Mouse (Mus musculus): ENCODE measurements around the gene Rxylt1.
A peak's percentile ranks its signal among the peaks of the same experiment; 100 is the strongest.

Gene Rxylt1

GRCm38 (mm10) chr10:122096980-122097844 is at the start of gene Rxylt1:
Rxylt1 (minus strand) TSS chr10:122097371.
- DNase-seq, result peak; percentile 98

- no peak for DNase-seq
Measured at GRCm38 (mm10) chr10:122121290-122121970, 24.3 kb upstream of the Rxylt1 start.

DNA sequence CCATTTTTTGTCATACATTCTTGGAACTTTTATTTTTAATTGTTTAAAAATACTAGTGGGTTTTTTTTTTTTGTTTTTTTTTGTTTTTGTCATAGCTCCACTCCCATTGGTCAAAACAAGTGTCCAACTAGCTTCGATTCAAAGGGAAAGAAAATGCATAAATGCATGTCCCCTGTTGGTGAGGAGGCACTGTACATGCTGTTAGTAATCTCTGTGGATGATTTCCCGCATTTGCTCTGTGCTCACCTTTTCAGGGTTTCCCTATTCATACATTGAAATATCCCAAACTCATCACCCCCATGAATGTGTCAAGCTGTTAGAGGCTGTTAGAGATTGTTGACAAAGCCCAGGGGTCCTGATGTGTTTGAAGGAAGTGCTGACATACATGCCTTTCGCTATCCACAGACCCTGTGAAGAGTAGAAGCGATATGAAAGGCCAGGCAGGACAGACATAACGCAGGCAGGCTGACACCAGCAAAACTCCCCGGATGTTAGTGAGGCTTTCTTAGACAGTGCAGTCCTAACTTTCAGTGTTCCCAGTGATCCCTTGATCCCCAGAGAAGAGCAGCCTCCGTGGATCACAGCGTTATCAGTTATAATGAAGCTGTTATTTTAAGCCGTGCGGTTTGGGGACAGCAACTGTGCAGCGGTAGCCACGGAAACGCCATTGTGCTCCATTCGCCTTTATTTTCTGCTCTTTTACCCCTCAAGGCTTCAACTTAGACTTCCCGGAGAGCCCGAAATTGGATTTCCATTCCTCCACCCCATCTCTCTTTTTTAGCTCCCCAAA is 23.5 kb upstream of the Rxylt1 start:
- no peak for DNase-seq

DNA sequence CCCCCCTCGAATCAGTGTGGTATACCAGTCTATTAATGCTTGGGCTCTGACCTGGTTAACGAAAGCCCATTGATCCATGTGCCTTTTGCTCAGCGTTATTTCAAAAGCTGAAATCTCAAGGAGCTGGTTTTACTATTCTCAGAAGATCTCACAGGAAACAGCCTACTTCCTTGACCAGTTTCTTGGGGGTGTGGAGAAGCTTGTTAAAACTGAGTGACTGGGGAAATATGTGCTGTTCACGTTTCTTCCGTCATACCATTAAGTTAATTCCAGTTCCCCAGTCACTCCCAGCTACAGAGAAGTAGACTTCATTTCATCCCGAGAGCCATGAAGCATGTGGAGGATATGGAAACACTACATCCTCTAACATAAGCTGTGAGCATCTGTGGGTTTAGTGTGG is 22.3 kb upstream of the Rxylt1 start:
- DNase-seq, result no peak

DNA sequence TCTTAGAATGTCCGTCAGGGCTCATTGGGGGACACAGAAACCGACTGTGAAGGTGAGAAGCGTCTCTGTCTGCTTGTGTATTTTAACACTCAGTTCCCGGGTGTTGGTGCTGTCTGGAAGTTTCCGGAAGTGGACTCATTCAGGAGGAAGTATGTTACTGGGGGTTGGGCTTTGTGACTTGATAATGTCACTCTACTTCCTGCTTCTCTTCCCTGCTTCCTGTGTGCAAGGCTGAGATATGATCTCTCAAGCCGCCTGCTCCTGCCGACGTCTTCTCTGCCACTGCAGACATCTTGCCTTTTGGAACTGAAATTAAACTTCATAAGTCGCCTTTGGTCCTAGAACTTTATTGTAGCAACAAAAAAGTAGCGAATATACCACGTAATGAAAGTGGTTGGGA is 19.5 kb upstream of the Rxylt1 start:
- DNase-seq, result no peak

DNA sequence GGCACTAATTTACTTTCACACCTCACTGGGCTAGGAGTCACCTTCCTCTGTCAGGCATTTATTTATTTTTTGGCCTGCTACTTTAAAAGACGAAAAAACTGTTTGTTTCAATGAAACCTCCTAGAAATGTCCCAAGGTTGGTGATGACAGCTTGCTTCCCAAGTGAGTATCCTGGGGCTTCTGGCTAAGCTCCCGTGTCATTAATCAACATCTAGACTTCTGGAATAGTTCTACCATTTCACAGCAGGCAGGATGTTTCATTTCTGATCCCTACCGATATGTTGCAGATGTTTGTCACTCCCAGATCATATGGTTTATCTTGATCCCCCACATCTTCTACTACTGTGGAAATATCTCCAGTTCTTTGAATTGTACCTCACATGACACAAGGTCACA is 9.5 kb upstream of the Rxylt1 start:
- no peak for DNase-seq

DNA sequence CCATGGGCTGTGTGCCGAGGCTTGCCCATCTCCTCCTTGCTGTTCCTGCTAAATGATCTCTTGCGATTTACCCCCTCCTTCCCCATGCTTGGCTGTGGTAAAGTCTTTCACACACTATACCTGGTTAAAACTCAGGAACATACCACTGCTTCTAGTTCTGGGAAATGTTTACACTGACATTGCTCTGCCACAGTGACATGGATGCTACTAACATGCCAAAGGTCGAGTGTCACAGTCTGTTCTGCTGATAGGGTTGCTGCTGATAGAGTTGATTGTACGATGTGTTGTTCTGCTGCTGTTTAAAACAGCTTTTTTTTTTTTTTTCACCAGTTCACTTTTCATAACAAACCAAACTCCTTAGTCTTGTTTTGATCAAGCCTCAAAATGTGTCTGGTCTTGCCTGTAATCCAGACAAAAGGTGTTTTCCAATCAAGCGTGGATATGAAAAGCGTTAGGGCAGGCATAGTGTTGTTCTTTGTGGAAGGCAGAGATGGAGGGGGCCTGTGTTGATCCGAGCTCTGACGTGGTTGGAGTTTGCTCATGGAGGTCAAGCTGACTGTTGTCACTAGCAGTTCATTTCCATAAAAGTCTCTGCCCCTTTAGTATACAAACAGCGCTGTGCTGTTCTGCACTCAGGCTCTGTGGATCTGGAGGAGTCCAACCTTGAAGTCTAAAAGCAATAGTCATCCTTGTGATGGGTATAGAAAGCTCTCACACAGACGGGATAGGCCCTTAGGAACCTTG is 8.9 kb upstream of the Rxylt1 start:
- DNase-seq, result no peak

GRCm38 (mm10) chr10:122105407-122105806 is 8.2 kb upstream of the Rxylt1 start:
- DNase-seq, result peak; percentile 67

- no peak for DNase-seq
Measured at GRCm38 (mm10) chr10:122102675-122103074, 5.5 kb upstream of the Rxylt1 start.

DNA sequence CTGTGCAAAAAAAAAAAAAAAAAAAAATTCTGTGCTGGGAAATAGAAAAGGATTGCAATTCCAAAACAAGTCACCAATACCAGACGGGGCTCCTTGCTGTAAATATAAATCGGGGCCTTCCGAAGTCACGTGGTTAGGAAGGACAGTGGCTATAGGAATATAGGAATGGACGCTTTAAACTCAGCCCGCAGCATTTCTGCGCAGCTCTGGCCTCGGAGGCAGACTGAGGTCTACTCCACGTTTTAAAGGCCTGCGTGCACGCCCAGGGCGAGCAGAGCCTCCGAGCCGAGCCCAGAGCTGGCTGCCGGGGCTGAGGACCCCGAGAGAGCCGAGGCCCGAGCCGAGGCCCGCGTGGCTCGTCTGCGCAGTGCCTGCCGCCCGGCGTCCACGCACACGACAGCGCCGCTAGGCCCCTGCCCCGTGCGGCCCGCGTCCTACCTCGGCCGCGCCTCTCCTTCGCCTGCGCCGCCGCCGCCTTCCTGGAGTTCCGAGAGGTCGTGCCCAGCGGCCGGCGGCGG is 650 bp downstream of the Rxylt1 start:
- no peak for DNase-seq

DNA sequence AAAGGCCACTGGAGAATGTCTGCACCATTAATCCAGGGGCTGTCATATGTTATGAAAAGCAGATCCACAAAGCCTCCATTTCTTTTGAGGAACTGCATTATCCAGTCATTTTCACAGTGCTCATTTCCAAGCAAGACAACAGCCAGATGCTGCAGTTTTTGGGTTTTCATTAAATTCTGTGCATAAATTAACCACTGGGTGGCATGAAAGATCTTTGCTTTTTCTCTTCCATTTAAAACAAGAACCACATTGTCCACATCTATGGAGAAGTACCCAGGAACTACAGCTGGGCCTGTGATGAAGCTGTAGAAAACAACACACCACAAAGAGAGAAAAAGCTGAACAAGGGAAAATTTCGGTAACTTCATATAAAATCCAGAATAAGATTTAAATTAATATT is 6.7 kb downstream of the Rxylt1 start:
- DNase-seq, result no peak

GRCm38 (mm10) chr10:122081352-122081751 is 15.8 kb downstream of the Rxylt1 start:
- no peak for DNase-seq

- DNase-seq, result no peak
Measured at GRCm38 (mm10) chr10:122069153-122069552, 28.0 kb downstream of the Rxylt1 start.

DNA sequence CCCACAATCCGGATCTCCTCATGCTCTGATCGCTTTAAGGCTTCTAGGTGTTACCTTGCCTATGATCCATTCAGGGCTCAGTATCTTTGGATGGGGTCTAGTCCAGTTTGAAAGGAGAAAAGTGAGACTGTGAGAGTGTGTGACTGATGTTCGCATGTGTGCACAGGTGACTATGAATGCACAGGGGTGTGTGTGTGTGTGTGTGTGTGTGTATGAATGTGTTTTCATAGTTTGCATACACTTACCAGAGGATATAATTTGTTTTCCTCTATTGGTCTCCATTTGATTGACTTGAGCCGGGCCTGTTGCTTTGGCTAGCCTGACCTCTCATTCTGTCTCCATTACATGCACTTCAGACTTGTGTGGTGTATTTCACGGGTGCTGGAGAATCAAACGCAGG is 41.3 kb downstream of the Rxylt1 start:
- DNase-seq, result no peak

DNA sequence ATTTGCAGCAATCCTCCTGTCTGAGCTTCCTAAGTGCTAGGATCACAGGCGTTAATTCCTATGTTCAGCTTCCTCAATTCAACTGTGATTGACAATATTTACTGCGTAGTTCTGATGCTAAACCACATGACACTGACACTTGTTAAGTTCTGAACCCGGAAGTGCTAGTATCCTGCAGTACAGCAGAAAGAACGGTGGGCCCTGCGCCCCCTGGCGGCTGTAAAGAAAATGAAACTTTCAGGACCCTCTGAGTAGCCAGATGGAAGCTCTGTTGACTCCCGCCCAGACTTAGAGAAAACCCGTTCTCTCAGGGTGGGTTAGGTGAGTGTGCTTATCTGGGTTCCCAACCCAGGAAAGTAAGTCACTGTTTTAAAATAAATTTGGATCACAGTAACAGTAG is 42.6 kb downstream of the Rxylt1 start:
- DNase-seq, result peak; percentile 62

DNA sequence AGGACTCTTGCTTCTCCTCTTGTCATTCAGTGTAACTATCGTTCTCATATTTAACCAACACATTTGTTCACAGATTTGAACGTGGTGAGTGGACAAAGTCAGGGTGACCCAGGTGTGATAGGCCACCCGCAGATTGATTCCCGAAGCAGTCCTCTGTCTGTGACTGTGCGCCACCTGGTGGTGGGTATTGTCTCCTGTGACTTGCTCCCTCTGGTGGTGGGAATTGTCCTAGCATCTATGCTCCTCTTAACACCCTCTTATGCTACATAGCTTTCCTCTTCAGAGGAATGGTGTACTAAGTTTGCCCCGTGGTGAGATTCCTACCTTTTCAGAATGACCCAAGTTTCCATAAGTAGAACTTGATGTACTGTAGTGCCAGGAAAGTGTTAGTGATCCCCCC is 45.3 kb downstream of the Rxylt1 start:
- peak; percentile 87 for DNase-seq

GRCm38 (mm10) chr10:122047727-122048365 is 49.3 kb downstream of the Rxylt1 start:
- DNase-seq, result peak; percentile 90

- DNase-seq, result peak; percentile 77
Measured at GRCm38 (mm10) chr10:122046904-122047726, 50.1 kb downstream of the Rxylt1 start, which contains the start of gene Srgap1. Srgap1 (minus strand) TSS chr10:122047315.

DNA sequence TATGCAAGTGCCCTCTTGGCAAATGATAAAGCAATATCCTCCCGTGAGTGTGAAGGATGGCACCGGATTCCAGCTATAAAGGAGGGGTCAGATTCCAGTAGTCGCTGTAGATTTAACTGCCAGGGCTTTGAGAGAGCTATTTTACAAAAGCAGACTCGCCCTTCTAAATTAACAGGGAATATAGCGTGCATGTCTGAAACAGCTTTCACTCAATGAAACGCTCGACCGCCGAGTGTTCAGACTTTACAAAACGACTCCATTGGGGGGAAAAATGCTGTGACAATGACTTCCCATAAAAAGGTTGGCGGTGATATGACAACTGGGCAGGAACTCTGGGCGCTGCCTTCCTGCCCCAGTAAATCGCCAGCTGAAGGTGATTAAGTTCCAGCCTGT is 50.7 kb downstream of the Rxylt1 start:
- no peak for DNase-seq

GRCm38 (mm10) chr10:122045946-122046345 is 51.2 kb downstream of the Rxylt1 start:
- DNase-seq, result no peak

DNA sequence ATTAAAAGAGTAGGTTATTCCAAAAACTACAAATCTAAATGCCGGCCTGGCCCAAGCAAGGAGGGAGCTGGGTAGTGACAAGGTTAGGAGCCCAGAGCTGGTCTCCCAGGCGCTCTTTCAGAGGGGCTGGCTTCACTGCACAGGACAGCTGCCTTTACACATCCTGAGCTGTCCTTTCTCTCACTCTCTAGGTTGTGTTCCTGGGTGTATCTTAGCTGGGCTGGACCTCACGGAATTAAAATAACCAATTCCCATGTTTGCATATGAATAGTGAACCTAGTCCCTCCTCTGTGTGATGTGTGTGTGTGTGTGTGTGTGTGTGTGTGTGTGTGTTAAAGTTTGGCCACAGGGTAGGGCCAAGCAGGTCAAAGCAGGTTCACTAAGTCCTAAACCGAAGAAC is 52.2 kb downstream of the Rxylt1 start:
- DNase-seq, result no peak

Data from kidney, postnatal 14 days (tissue).